Mouse (Mus musculus) left cerebral cortex, adult 9 months (tissue): ENCODE data around the gene Dmrta1.
"Not testable (repeated sequence)": the region's sequence is repeated elsewhere in the genome, so short reads cannot be mapped to it uniquely, and the experiment has no call there.

ENCODE experiments used
- DNase-seq, 2 experiments: peaks; one replicate each; pipeline ENCODE4 v3.0.0; 2022; ENCODE audit warnings: low spot score in 2 of 2

Dmrta1 gene

DNA sequence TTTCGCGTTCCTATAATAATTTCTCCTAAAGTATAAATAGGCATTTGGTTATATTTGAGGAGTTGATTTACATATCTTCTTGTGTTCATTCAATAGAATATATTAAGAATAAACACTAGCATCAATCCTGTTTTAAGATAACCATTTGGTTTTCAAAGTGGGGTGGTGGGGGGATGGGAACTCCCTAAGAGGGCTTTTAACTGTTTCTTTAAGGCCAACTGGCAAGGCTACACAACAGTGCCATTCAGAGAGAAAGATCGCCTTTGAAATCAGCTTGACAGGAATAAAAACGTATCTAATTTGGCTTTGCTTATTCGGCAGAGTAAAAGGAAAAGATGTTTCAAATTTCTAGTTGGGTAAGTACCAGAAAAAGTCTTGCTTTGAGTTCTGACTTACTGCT lies at the start of gene Dmrta1:
Gene Dmrta1 (plus strand): TSS at position 242 of the 400 bp plus-strand sequence.
- DNase-seq, result no peak

DNA sequence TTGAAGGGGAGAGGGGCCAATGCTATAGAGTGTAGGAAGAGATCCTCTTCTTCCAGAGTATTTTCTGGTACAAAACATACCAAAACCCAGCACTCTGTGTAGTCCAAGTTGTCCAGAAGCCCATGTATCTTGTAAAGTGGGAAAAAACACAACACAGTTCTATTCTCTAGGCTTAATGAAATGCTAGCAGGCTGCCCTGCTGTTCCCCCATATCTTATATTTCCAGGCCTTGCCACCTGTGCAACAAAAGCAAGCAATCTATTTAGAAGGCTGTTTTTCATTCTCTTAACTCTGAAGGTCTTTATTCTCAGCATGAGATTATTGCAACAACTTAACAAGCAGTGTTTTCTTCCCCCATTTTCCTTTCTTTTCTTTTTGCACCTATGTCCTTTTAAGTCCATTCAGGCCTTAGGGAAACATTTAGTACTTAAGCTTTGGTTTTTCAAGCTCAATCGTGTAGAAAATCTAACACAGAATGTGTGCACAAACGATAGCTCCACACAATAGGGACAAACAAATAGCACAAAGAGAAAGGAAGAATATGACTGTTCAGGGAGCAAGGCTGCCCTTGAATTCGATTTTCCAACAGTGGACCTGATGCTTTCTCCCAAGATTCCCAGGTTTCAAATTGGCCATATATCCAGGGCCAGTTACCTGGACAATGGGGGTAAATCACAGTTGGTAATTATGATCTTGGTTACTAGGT lies 48.7 kb upstream of the Dmrta1 start:
- DNase-seq, result no peak

DNA sequence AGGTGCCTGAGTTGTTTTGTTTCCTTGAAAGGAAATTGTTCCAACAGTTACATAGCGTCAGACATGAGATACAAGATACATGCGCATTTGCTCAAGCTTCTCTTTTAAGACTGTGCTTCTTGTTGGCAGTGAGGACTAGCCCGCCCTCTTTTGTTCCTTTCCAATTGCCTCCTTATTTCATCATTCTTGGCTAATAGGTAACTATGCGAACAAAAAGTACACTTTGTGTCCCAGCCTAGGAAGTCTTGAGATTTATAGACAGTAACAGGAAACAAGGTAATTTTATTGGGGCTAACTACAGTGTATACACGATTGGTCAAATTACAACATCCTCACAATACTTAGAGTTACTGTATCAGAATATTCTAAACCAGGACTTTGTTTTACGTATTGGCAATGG lies 47.7 kb upstream of the Dmrta1 start:
- DNase-seq, result no peak

DNA sequence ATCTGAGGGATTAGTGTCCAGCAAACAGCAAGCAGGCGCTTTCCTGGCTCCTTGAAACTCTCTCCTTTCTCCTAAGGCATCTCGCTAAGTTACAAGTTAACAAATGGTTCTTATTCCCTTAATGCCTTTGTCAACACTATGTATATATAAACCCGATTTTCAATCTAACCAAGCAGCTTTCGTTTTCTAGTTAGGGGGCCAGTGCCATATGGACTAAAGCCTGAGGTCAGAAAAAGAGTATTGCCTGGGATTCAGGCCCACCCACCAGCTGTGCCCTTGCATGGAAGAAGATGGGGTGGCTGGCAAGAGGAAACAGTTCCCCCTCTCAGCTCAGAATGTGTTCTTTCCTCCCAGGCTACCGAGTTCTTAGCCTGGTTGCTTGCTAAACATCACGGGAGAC lies 40.6 kb upstream of the Dmrta1 start:
- DNase-seq, result no peak

DNA sequence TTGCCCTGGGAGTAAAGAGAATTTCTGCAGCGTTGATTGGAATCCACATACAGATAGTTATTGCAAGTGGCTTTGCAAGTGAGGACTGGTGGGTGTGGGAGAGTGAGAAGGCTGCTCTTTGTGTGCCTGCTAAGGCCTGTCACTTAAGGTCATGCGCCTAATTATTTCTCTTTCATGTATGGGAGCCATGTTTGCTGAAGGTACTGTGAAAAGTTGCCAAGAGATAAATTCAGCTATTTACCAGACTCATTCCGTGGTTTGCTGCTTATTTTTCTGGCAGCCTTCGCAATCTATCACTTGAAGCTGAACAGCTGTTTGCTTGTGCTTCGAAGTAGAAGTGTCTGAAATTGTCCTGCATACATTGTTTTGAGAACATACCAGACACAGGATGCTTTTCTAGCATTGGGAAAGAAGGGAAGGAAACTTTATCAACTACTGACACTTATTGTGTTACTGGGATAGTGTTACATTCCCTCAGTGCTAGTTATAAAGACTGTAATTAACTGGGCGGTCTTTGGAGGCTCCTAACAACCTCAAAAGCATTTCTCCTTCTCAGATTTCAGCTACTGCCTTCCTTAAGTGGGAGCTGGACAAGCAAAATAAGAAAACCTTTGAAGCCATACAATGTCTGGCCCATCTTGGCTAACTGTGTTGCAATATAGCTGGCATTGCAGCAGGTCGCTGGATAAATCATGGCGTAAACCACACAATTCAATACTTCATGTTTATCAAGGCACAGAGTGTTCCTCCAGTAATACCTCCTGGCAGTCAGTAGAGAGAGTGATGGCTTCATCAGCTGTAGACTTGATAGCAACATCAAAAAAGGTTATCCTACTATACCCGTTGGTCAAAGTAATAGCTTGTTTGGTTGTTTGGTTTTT lies 34.8 kb upstream of the Dmrta1 start:
- DNase-seq, result no peak

DNA sequence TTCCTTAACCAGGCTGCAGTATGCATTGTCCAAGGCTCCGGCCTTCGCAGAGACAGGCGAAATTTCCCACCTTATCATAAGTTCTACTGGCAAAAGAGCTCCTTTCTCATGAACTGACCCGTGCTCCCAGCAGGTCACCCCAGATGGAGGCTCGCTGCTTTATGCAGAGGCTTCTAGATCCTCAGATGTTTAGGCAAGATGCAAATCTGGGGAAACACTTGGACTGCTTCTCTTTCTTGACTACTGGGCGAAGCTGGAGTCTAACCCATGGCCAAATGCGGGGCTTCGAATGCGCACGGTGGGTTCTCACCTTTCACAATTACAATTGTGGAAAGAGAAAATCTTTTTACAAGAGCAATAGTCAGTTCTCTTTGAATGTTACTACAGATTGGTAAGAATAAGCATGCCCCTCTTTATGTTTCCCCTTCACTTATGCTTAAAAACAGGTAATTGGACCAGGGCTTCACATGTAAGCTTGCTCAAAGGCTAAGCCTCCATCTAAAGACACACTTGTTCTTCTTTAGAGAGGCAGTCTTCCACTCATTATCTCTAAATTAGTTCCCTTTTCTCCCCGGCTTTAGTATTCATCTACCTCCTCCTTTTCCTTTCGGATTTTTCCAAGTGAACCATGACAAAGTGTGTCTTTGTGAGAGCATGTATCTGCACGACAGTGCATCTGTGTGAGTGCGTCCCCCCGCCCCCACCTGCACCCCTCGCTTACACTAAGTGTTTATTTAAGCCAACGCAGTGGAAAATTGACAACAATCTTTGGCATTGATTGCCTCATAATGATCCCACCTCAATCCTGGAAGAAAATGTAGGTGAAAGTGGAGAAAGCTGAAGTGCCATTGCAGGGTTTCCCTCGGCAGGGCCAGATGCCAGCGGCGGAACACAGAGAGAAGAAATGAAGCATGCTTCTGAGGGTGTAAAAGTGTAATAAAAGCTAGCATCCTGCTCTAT lies 28.6 kb upstream of the Dmrta1 start:
- no peak for DNase-seq

DNA sequence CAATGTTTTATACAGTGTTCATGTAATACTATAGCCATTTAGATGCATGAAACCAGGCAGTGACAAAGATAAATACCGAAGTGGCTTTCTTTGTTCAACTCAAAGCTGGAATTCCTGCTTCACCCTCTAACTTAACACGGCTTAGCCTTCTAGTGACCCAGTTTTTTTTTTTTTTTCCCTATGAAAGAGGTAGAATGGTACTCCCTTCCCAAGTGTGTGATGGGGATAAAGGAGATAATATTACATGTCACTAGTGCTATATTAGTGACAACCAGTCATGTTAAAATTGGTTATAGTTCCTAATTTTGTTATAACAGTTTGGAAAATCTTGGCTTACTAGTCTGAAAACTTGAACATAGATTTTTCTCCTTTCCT lies 27.9 kb upstream of the Dmrta1 start:
- DNase-seq, result no peak

DNA sequence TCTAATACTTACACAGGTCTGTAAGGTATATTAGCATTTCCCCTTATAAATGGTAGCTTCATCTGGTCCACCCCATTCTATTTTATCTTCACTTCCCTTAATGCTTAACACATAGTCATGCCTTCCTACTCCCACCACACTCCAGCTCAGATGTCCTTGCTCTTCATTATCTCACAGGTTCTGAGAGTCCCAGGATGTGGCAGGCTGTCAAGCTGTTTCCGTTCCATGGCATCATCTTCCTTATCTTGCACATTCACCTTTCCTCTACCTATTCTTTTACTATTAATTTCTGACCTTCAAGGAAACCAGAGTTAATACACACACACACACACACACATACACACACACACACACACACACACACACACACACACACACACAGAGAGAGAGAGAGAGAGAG lies 27.5 kb upstream of the Dmrta1 start:
- DNase-seq, result no peak

DNA sequence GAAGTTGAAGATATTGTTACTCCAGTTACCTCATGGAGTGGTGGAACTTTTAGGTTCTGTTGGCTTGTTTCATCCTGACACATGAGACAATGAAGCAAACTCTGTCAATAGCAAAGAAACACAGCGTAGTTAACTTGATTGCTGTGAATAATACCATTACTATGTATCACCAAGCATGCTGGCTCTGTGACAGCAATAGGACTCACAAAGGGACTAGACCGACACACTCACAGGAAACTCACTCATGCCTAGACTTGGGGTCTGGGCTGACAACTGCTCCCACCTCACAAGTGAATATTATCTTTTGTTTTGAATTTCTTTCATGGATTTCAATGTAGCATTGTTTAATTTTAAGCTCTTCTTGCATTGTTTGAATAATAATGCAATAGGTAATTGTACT lies 15.8 kb upstream of the Dmrta1 start:
- DNase-seq, result no peak

DNA sequence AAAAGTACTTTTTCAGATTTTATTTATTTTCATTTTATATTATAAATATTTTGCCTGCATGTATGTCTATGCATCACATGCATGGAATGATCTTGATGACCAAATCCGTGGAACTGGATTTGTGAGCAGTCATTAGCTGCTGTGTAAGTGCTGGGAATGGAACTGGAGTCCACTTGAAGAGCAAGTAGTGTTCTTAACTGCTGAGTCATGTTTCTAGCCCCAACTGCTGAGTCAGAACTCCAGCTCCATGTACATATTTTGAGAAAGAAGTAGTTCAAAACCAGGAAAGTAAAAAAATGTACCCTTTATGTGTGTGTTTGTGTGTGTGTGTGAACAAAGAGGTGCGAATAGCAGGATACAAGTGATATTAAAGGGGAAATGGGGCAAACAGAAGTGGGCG lies 4.5 kb upstream of the Dmrta1 start:
- no peak for DNase-seq

DNA sequence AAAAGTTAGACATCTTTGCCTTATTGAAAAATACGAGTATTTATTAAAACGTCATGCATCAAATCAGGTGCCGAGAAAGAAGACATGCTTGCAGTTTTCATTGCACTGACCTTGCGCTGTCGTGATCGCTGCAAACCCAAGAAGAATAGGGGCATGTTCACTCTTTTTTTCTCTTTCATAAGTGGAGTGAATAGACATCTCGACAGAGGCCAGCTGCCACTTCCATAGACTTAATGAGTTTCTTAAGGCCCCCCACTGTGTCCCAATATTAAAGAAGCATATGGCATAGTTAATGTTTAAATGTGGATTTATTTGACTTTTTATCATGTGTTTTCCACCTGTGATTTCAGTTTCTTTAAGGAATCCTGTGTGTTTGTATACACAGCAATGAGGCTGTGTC lies 1.3 kb upstream of the Dmrta1 start:
- DNase-seq, result no peak

DNA sequence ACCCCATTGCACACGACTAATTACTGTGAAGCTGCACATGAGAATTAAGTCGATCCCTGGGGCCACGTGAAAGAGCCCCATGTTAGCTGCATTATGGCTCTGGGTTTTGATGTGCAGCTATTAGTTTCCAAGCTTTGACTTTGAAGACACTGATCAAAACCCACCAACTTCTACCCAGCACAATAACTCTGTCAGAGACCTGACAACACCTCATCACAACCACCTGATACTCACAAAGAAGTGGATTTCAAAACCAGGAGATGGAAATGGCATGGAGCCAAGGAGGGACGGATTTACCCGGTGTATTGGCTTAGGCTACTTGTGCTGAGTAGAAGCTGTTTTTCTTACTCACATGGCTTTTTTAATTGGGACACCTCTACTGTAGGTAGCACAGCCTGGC lies 523 bp upstream of the Dmrta1 start:
- no peak for DNase-seq

DNA sequence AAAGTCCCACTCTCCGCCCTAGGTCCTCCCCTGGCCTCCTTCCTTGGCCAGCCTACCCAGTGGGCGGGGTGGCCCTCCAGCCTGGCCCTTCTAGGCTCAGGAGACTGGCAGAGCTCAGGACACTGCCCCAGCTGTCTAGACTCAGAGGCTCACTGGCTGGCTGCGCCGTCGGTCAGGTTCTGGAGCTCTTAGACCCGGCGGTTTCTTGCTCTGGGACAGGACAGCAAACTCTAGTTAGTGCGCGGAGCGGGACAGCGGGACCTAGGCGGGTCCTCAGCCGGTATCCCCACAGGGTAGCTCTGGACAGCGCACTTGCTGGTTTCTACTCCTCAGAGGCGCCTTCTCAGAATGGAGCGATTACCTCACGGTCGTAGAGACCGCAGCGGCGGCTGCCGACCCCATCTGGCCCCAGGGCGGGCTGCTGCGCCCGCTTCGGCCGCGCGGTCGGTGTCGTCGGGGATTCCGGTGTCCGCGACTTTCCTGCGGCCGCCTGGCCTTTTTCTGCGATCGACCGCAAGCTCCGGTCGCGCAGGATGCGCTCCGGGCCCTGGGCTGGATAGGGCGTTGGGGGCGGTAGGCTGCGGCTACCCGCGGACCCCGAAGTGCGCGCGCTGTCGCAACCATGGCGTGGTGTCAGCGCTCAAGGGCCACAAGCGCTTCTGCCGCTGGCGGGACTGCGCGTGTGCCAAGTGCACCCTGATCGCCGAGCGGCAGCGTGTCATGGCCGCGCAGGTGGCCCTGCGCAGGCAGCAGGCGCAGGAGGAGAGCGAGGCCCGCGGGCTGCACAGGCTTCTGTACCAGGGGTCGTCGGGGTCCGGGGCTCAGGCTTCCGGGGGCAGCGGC lies 8.9 kb downstream of the Dmrta1 start:
- no peak for DNase-seq

DNA sequence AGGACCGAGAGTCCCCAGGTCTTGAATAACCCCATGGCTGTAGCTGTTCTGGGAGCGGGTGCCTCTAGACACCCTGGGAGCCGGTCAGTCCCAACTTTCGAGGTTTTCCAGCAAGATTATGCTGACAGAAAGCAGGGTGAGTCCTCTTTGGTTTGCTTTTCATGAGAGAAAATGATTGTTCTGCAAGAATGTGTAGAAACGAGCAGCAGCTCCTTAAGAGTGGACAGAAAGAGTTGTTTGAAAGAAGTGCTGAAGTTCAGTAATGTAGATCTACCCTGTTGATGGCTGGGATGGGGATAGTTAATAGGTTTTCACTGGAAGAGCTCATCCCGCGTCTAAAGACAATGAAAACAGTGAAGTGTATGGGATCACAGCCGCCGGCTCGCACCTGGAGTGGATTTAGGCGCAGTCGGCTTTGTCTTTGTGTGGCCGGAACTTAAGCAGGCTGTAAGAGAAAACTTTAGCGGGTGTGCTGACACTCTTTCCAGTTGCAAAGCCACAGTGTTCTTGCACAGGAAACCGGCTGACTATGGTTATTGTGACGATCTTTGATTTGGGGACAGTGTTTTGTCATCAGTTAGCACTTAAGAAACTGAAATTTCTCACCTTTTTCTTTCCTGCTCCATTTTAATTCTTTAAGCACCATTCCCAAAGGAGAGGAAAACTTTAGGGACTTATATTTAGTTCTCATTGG lies 9.7 kb downstream of the Dmrta1 start:
- no peak for DNase-seq

DNA sequence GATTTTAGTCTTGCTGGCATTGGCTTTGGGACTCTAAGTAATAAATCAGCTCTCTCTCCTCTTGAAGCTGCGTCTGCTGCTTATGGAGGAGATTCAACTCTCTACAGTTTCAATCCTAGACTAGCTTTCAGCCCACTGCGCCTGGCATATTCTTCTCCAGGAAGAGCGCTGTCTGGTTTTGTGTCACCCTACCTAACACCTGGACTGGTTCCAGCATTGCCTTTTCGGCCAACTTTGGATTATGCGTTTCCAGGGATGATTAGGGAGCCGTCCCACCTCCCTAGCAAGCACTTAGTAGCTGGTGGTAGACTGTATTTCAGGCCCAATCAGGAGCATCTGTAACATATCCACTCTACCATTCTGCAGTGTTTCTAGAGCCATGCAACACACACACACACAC lies 12.7 kb downstream of the Dmrta1 start:
- DNase-seq, result no peak

DNA sequence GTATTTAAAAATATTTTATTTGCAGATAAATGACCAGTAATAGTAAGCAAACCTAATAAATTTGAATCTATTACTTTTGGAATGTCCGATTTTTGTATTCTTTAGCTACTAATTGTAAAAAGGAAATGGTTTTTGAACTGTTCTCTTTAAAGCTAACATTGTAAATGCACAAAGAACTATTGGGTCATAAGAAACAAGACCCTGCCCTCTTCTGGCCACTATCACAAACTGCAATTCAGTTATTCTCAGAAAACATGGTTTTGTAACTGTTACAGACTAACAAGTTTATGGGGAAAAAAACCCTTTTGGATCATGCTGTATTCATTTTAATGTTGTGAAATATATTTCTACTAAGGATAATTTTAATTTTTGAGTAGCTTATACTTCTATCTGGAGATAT lies 13.5 kb downstream of the Dmrta1 start:
- DNase-seq, result no peak

DNA sequence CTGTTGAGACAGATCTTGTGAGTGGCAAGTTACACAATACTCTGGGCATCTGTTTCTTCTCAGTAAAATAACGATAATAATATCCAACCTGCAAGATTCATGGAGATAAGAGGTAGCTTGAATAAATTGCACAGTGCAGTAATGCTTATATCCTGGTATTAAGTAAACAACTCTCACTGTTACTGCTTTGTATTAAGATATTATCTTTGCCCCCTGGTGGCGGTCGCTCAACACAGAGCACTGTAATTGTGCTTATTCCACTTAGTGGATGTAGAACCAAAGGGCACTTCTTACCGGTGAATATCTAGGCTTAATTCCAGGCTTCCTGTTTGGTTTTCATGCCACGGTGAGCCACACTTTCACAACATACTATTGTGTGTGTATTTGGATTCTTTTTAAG lies 16.4 kb downstream of the Dmrta1 start:
- no peak for DNase-seq

DNA sequence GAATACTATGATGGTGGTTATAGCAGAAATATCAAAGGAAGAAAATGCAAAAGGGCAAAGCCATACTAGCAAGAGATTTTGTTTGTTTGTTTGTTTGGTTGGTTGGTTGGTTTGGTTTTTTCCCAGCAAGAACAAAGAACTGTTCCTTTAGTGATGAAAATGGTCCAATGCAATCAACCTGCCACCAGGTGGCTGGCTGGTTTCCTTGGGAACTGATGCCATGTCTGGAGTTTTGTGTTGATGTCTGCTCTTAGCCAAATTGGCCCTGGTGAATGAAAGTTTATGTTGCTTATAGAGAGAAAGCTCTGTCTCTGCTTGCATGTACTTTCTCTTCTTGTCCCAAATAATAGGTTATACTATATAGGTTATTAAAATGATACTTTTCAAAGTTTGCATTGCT lies 18.7 kb downstream of the Dmrta1 start:
- no peak for DNase-seq

DNA sequence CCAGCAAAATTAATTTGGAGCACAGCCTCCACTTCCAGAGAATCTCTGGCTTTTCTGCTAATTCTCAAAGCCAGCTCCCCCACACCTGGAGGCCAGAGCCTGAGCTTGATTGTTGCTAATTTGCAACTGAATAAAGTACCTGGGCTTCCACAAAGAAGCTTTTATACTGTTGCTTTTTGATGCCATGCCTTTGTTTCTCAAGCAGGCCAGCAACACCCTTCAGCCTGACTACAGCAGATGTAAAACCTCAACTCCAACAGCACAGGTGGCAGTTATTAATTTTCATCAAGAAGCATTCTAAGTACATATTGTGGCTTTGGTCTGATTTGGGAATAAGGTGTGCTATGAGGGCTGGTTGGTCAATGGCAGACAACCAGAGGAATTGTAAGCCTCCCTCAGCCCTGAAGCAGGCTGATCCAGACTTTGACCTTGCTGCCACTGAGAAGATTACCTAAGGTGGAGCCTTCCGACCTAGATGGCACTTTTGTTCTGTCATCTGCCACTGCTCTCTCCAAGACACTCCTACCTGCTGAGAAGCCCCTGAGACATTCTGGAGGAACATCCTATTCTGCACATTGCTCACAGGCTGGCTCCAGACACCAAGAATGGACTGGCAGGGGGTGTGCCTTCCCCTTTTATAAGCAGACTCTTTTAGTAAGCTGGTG lies 44.4 kb downstream of the Dmrta1 start:
- not testable (repeated sequence) for DNase-seq
